Mouse (Mus musculus): ENCODE results near the gene Gba. TPM values are rescaled to one million over a fixed set of nuclear protein-coding genes. Genes with fewer than 3 reads are reported as not detected.

Gene Gba
- polyA plus RNA-seq, 2 experiments, result 51.2 to 53.3 TPM

DNA sequence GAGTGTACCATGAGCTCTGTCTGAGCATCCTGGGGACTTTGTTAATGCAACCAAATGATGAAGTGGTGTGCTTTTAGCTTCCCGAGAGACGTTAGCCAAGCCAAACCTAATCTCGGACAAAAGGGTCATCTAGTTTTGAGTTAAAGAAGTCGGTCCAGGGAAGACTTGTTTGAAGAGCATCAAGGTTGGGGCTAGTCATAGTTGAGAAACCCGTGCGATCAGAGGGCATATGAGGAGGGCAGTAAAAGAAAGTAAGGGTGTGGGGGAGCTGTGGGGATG is 24.7 kb upstream of the Gba start:
- H3K4me1 ChIP-seq (ENCODE audit: control insufficient read depth, insufficient read depth, low read length), result peaks cover 7% of the 10 kb centered on the region
- H3K36me3 ChIP-seq (ENCODE audit: control insufficient read depth, insufficient read depth, low read length), result peaks cover 74% of the 10 kb centered on the region
- DNase-seq (ENCODE audit: low spot score) (no peak), ATAC-seq (ENCODE audit: low FRiP score, low read depth) (no peak)
- H3K4me3 ChIP-seq (replicated peaks; ENCODE audit: low read length), result peak overlapping the region; percentile 83
- H3K4me2 ChIP-seq (replicated peaks; ENCODE audit: low read depth, low read length, severe bottlenecking), result peak overlapping the region; percentile 89
- H3K27ac ChIP-seq (replicated peaks; ENCODE audit: low read depth, low read length), result peak overlapping the region; percentile 78
- WGBS, result 7% methylated on average over 6 of the region's 6 CpGs
- peak overlapping the region; percentile 84 for H3K9ac ChIP-seq (ENCODE audit: low read depth, low read length, severe bottlenecking)
- no peak for TF ChIP-seq POLR2A (IDR thresholded peaks at IDR 0.05; ENCODE audit: borderline replicate concordance, extremely low read depth, insufficient read depth, insufficient read length)
- no peaks in the 10 kb centered on the region for H3K9me3 ChIP-seq (ENCODE audit: control insufficient read depth, low read length)
- no peaks in the 10 kb centered on the region for H3K27me3 ChIP-seq (ENCODE audit: control insufficient read depth, insufficient read depth, low read length)

DNA sequence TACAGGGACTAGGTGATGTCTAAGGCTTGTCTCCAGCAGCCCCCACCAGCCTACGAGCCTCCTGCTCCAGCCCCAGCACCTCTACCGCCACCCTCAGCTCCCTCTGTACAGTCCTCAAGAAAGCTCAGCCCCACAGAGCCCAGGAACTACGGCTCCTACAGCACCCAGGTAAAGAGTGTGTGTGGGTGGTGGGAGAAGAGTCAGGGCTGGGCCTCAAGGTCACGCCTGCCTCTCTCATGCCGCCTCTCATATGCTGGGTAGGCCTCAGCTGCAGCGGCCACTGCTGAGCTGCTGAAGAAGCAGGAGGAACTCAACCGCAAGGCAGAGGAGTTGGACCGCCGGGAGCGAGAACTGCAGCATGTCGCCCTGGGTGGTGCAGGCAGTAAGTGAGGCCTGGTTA is 23.7 kb upstream of the Gba start:
- peaks cover 64% of the 10 kb centered on the region for H3K36me3 ChIP-seq (ENCODE audit: control insufficient read depth, insufficient read depth, low read length)

DNA sequence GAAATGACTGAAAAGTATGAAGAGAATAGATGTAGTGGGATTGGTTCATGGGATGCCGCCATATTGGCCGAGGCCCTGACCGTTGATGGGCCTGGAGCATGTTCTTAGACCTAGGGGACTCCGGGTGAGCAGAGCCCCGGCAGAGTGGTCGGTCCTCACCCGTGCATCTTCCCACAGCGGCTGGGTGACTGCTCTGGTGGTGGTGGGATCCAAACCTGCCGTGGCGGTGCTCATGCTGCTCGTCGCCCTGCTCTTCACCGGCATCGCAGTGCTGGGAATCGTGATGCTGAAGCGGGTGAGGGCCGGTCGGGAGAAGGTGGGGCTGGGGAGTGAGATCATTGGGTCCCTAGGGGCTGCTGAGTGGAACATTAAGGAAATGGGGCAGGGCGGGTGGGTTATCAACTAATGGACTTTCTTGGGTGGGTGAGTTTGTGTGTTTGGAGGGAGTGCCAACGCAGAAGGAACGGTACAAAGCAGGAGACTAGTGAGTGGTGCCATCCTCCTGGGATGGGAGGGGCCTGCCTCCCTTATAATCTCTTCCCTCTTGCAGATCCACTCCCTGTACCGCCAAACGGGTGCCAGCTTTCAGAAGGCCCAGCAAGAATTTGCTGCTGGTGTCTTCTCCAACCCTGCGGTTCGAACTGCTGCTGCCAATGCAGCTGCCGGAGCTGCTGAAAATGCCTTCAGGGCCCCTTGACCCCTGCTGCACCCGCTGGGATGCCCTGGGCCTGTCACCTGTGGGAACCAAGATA is 20.8 kb upstream of the Gba start:
- Histone ChIP-seq H3K9ac (ENCODE audit: low read depth, low read length, severe bottlenecking) (no peak overlapping the region), H3K4me1 (ENCODE audit: control insufficient read depth, insufficient read depth, low read length) (peaks cover 31% of the 10 kb centered on the region), H3K27ac (replicated peaks; ENCODE audit: low read depth, low read length) (no peak overlapping the region), H3K27me3 (ENCODE audit: control insufficient read depth, insufficient read depth, low read length) (no peaks in the 10 kb centered on the region), H3K36me3 (ENCODE audit: control insufficient read depth, insufficient read depth, low read length) (peaks cover 37% of the 10 kb centered on the region), H3K4me3 (replicated peaks; ENCODE audit: low read length) (no peak overlapping the region), H3K4me2 (replicated peaks; ENCODE audit: low read depth, low read length, severe bottlenecking) (no peak overlapping the region), H3K9me3 (ENCODE audit: control insufficient read depth, low read length) (no peaks in the 10 kb centered on the region)
- WGBS, result 88% methylated on average over 27 of the region's 27 CpGs
- no peak for TF ChIP-seq POLR2A (IDR thresholded peaks at IDR 0.05; ENCODE audit: borderline replicate concordance, extremely low read depth, insufficient read depth, insufficient read length)
- ATAC-seq (ENCODE audit: low FRiP score, low read depth) (no peak), DNase-seq (ENCODE audit: low spot score) (no peak)

More for the DNA sequence above, 23.7 kb upstream of the Gba start:
- no peak for ATAC-seq (ENCODE audit: low FRiP score, low read depth)
- peaks cover 15% of the 10 kb centered on the region for H3K4me1 ChIP-seq (ENCODE audit: control insufficient read depth, insufficient read depth, low read length)
- no peak overlapping the region for H3K4me3 ChIP-seq (replicated peaks; ENCODE audit: low read length)
- no peak for DNase-seq (ENCODE audit: low spot score)
- 87% methylated on average over 11 of the region's 11 CpGs for WGBS
- no peak overlapping the region for H3K27ac ChIP-seq (replicated peaks; ENCODE audit: low read depth, low read length)
- H3K4me2 ChIP-seq (replicated peaks; ENCODE audit: low read depth, low read length, severe bottlenecking), result no peak overlapping the region
- no peaks in the 10 kb centered on the region for H3K27me3 ChIP-seq (ENCODE audit: control insufficient read depth, insufficient read depth, low read length)
- TF ChIP-seq POLR2A (IDR thresholded peaks at IDR 0.05; ENCODE audit: borderline replicate concordance, extremely low read depth, insufficient read depth, insufficient read length), result no peak
- H3K9ac ChIP-seq (ENCODE audit: low read depth, low read length, severe bottlenecking), result 0 out of 2 replicates have a peak overlapping the region, but pooled peaks have one; percentile 5
- H3K9me3 ChIP-seq (ENCODE audit: control insufficient read depth, low read length), result no peaks in the 10 kb centered on the region

DNA sequence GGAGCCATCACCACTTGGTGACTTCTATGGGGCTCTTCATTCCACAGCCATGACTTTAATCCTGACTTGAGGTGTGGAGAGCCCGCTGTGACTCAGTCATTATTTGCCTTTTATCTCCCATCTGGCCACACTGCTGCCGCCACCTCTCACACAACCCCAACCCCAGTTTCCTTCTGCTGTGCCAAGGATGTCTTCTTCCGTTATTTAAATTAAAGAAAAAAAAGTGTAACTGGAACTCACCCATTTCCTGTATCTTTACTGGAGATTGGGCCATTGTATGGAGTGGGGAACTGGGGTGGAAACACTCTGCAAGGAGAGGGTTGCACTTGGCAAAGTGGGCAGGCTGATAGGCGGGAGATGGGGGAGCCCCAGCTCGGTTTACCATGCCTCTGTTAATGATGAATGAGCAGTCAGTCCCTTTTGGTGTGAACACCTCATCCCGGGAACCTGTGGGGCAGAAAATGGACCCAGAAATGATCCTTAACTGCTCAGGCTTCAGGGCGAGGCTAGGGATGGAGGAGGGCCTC is 20.1 kb upstream of the Gba start:
- H3K9me3 ChIP-seq (ENCODE audit: control insufficient read depth, low read length), result no peaks in the 10 kb centered on the region
- no peak overlapping the region for H3K27ac ChIP-seq (replicated peaks; ENCODE audit: low read depth, low read length)
- H3K4me1 ChIP-seq (ENCODE audit: control insufficient read depth, insufficient read depth, low read length), result peaks cover 31% of the 10 kb centered on the region
- TF ChIP-seq POLR2A (IDR thresholded peaks at IDR 0.05; ENCODE audit: borderline replicate concordance, extremely low read depth, insufficient read depth, insufficient read length), result no peak
- DNase-seq (ENCODE audit: low spot score) (no peak), ATAC-seq (ENCODE audit: low FRiP score, low read depth) (no peak)
- H3K9ac ChIP-seq (ENCODE audit: low read depth, low read length, severe bottlenecking), result no peak overlapping the region
- peak overlapping the region; percentile 68 for H3K4me3 ChIP-seq (replicated peaks; ENCODE audit: low read length)
- peak overlapping the region; percentile 92 for H3K4me2 ChIP-seq (replicated peaks; ENCODE audit: low read depth, low read length, severe bottlenecking)
- WGBS, result 47% methylated on average over 7 of the region's 7 CpGs
- peaks cover 44% of the 10 kb centered on the region for H3K36me3 ChIP-seq (ENCODE audit: control insufficient read depth, insufficient read depth, low read length)
- no peaks in the 10 kb centered on the region for H3K27me3 ChIP-seq (ENCODE audit: control insufficient read depth, insufficient read depth, low read length)

DNA sequence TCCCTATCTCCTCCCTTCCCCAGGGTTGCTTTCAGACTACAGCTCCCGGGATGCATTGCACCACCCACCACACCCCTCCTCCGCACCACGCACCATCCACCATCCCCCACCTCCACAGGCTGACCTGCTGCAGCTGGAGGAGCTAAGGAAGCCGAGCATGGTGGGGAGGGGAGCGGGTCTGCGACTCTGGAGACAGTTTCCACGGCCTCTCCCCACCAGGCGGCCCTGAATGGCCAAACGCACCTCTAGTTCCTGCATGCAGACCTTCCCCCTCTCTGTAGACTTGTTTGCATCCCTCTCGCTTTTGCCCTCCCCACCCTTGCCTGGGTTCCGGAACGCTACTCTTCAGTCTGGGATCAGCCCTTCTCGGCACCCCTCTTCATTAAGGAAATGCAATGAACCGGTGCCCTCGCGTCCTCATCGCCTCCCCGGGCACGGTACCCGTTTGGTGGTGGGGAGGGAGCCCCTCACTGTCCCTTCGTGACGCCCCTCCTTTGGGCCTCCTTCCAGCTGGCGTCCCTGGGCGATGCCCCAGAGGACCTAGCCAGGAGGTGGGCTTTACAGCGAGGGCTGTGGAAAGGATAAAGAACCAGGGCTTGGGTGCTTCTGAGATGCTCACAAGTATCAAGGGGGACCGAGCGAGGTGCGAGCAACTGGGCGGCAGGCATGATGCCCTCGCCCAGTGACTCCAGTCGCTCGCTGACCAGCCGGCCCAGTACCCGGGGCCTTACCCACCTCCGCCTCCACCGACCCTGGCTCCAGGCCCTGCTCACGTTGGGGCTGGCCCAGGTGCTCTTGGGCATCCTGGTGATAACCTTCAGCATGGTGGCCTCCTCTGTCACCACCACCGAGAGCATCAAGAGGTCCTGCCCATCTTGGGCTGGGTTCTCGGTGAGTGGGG is 19.4 kb upstream of the Gba start, which contains the start of gene Fam189b:
TSS of gene Fam189b (plus strand) at position 86 of the 901 bp plus-strand sequence.
- TF ChIP-seq POLR2A (IDR thresholded peaks at IDR 0.05; ENCODE audit: borderline replicate concordance, extremely low read depth, insufficient read depth, insufficient read length), result peak; percentile 86; the same call in 1 of the 2 replicates
- 3% methylated on average over 39 of the region's 39 CpGs for WGBS
- peak; percentile 94 for ATAC-seq (ENCODE audit: low FRiP score, low read depth)

More for the DNA sequence above, 19.4 kb upstream of the Gba start, which contains the start of gene Fam189b:
- Histone ChIP-seq H3K4me2 (replicated peaks; ENCODE audit: low read depth, low read length, severe bottlenecking) (peak within 1 kb of the TSS; percentile 92), H3K27me3 (ENCODE audit: control insufficient read depth, insufficient read depth, low read length) (no peaks in the 10 kb centered on the region), H3K4me1 (ENCODE audit: control insufficient read depth, insufficient read depth, low read length) (peaks cover 28% of the 10 kb centered on the region), H3K9ac (ENCODE audit: low read depth, low read length, severe bottlenecking) (peak within 1 kb of the TSS; percentile 85), H3K9me3 (ENCODE audit: control insufficient read depth, low read length) (no peaks in the 10 kb centered on the region), H3K4me3 (replicated peaks; ENCODE audit: low read length) (peak within 1 kb of the TSS; percentile 68), H3K36me3 (ENCODE audit: control insufficient read depth, insufficient read depth, low read length) (peaks cover 51% of the 10 kb centered on the region), H3K27ac (replicated peaks; ENCODE audit: low read depth, low read length) (peak within 1 kb of the TSS; percentile 83)
- DNase-seq (ENCODE audit: low spot score), result peak; percentile 85

Data from limb, embryonic 14.5 days (tissue).